ENCODE assay signal across 8 mouse cellular contexts in genomic region chr11:116435992-116436724, GRCm38 (mm10). TPM values are rescaled to one million over a fixed set of nuclear protein-coding genes. Genes with fewer than 3 reads are reported as not detected.
A peak's percentile ranks its signal among the peaks of the same experiment; 100 is the strongest.
DNase-seq lines count a peak whose midpoint lies in the region; ATAC-seq and TF ChIP-seq lines count a peak whose summit lies in the region.

No protein-coding gene starts in this region.

- H3K4me3 ChIP-seq in liver, adult 2 months (ENCODE audit: insufficient read depth, low read depth, low read length): no peak overlapping the region
- H3K4me3 ChIP-seq in forebrain, embryonic 10.5 days: peak overlapping the region; percentile 96
- H3K4me3 ChIP-seq in limb, embryonic 12.5 days (replicated peaks): peak overlapping the region; percentile 93; the same call in 1 of the 2 replicates
- H3K4me3 ChIP-seq in neural tube, embryonic 15.5 days (replicated peaks): peak overlapping the region; percentile 14; the same call in 1 of the 2 replicates
- no peak overlapping the region for H3K4me3 ChIP-seq in thymus, adult 2 months (ENCODE audit: control insufficient read depth, insufficient read depth, low read length)

- H3K27me3 ChIP-seq in liver, adult 2 months (ENCODE audit: control insufficient read depth, insufficient read depth, low read length): no peaks in the 10 kb centered on the region
- peaks cover 14% of the 10 kb centered on the region for H3K27me3 ChIP-seq in forebrain, embryonic 10.5 days (ENCODE audit: poor library complexity, severe bottlenecking)
- no peaks in the 10 kb centered on the region for H3K27me3 ChIP-seq in limb, embryonic 12.5 days
- H3K27me3 ChIP-seq in neural tube, embryonic 15.5 days (replicated peaks): 0 out of 2 replicates have a peak, but pooled peaks cover 1% of the 10 kb centered on the region
- H3K27me3 ChIP-seq in thymus, adult 2 months (ENCODE audit: control insufficient read depth, insufficient read depth, low read length): no peaks in the 10 kb centered on the region

- TF ChIP-seq POLR2A in liver, adult 2 months (IDR thresholded peaks at IDR 0.05; ENCODE audit: extremely low read depth, insufficient read depth, low read length): no peak
- TF ChIP-seq POLR2A in thymus, adult 2 months (IDR thresholded peaks at IDR 0.05; ENCODE audit: control insufficient read depth, extremely low read depth, insufficient read depth, low read length, poor library complexity): no peak

- H3K79me2 ChIP-seq in liver, adult 2 months (ENCODE audit: control insufficient read depth, insufficient read depth, low read length): no peaks in the 10 kb centered on the region

- H3K9me3 ChIP-seq in forebrain, embryonic 10.5 days: no peaks in the 10 kb centered on the region
- no peaks in the 10 kb centered on the region for H3K9me3 ChIP-seq in limb, embryonic 12.5 days
- no peaks in the 10 kb centered on the region for H3K9me3 ChIP-seq in neural tube, embryonic 15.5 days (replicated peaks)

- no peak for DNase-seq in liver, adult 2 months (ENCODE audit: extremely low read depth, low read depth, low spot score)
- DNase-seq in liver: no peak
- no peak for DNase-seq in forebrain, embryonic 10.5 days (ENCODE audit: extremely low spot score, low spot score)
- no peak for DNase-seq in thymus, adult 2 months
- DNase-seq in adrenal gland, postnatal 25 days: no peak

- peak overlapping the region; percentile 83 for H3K4me2 ChIP-seq in limb, embryonic 12.5 days
- H3K4me2 ChIP-seq in neural tube, embryonic 15.5 days: peak overlapping the region; percentile 79

- H3K27ac ChIP-seq in liver, adult 2 months (replicated peaks; ENCODE audit: insufficient read depth, low read depth, low read length): peak overlapping the region; percentile 50
- peak overlapping the region; percentile 42 for H3K27ac ChIP-seq in forebrain, embryonic 10.5 days
- 0 out of 2 replicates have a peak overlapping the region, but pooled peaks have one; percentile 4 for H3K27ac ChIP-seq in limb, embryonic 12.5 days
- peak overlapping the region; percentile 25; the same call in 1 of the 2 replicates for H3K27ac ChIP-seq in neural tube, embryonic 15.5 days (replicated peaks)
- H3K27ac ChIP-seq in thymus, adult 2 months (ENCODE audit: control insufficient read depth, insufficient read depth, low read length): no peak overlapping the region

- TF ChIP-seq CTCF in liver, adult 2 months (IDR thresholded peaks at IDR 0.05; ENCODE audit: low read depth, low read length): no peak
- no peak for TF ChIP-seq CTCF in thymus, adult 2 months (IDR thresholded peaks at IDR 0.05; ENCODE audit: borderline replicate concordance, control insufficient read depth, extremely low read depth, insufficient read depth, low read length, poor library complexity)

- peaks cover 3% of the 10 kb centered on the region; the same call in 1 of the 2 replicates for H3K36me3 ChIP-seq in liver, adult 2 months (ENCODE audit: control insufficient read depth, insufficient read depth, low read length)
- peaks cover 48% of the 10 kb centered on the region for H3K36me3 ChIP-seq in forebrain, embryonic 10.5 days (replicated peaks)
- H3K36me3 ChIP-seq in limb, embryonic 12.5 days: peaks cover 32% of the 10 kb centered on the region
- H3K36me3 ChIP-seq in neural tube, embryonic 15.5 days: peaks cover 19% of the 10 kb centered on the region; the same call in 1 of the 2 replicates
- peaks cover 7% of the 10 kb centered on the region; the same call in 1 of the 2 replicates for H3K36me3 ChIP-seq in thymus, adult 2 months (ENCODE audit: control insufficient read depth, insufficient read depth, low read length)

- no peak overlapping the region for H3K9ac ChIP-seq in liver, adult 2 months (ENCODE audit: low read depth, low read length)
- H3K9ac ChIP-seq in limb, embryonic 12.5 days (replicated peaks): peak overlapping the region; percentile 31
- H3K9ac ChIP-seq in neural tube, embryonic 15.5 days (replicated peaks): peak overlapping the region; percentile 15

- no peak for ATAC-seq in limb, embryonic 12.5 days (ENCODE audit: insufficient number of reproducible peaks, insufficient read depth, low FRiP score, low TSS enrichment, low read depth)
- ATAC-seq in neural tube, embryonic 15.5 days (ENCODE audit: low FRiP score): no peak
- no peak for ATAC-seq in erythroid progenitor cell, adult 5-6 weeks (replicated peaks; ENCODE audit: low FRiP score, poor library complexity, severe bottlenecking)

- peaks cover 8% of the 10 kb centered on the region; the same call in 1 of the 2 replicates for H3K4me1 ChIP-seq in liver, adult 2 months (ENCODE audit: control insufficient read depth, insufficient read depth, low read length)
- peaks cover 56% of the 10 kb centered on the region for H3K4me1 ChIP-seq in forebrain, embryonic 10.5 days
- peaks cover 33% of the 10 kb centered on the region for H3K4me1 ChIP-seq in limb, embryonic 12.5 days (replicated peaks)
- peaks cover 31% of the 10 kb centered on the region for H3K4me1 ChIP-seq in neural tube, embryonic 15.5 days
- H3K4me1 ChIP-seq in thymus, adult 2 months (replicated peaks; ENCODE audit: control insufficient read depth, insufficient read depth, low read length): peaks cover 39% of the 10 kb centered on the region

- 51% methylated on average over 5 of the region's 5 CpGs for WGBS in liver, adult 2 months
- WGBS in forebrain, embryonic 10.5 days: 74% methylated on average over 5 of the region's 5 CpGs
- 75% methylated on average over 5 of the region's 5 CpGs for WGBS in limb, embryonic 12.5 days
- 58% methylated on average over 5 of the region's 5 CpGs for WGBS in neural tube, embryonic 15.5 days
- 50% methylated on average over 5 of the region's 5 CpGs for WGBS in thymus, adult 2 months

RNA-seq across cellular contexts. Expression of gene Ubald2, which starts 2.3 kb away (rescaled TPM):
- 16.1 and 16.6 TPM in 2 replicates for total RNA-seq in liver, adult 2 months (2014; rRNA removed)
- 45.7 and 72.0 TPM in 2 replicates for polyA plus RNA-seq in liver, adult 2 months (2012; rRNA removed)
- polyA plus RNA-seq in forebrain, embryonic 10.5 days (2016; fragmentation: Nextera tagmentation; extraction: Ambion mirVana): 31.6 and 33.1 TPM in 2 replicates
- 36.6 and 48.4 TPM in 2 replicates for polyA plus RNA-seq in limb, embryonic 12.5 days (2016; fragmentation: Nextera tagmentation; extraction: Ambion mirVana)
- 33.9 and 39.2 TPM in 2 replicates for polyA plus RNA-seq in neural tube, embryonic 15.5 days (2015; fragmentation: Nextera tagmentation; extraction: Ambion mirVana)
- 558 and 566 TPM in 2 replicates for polyA plus RNA-seq in thymus, adult 2 months (2012; rRNA removed)
- total RNA-seq in erythroid progenitor cell, adult 5-6 weeks (2015; ENCODE audit: low replicate concordance): 153 and 187 TPM in 2 replicates
- 47.2 and 63.3 TPM in 2 replicates for total RNA-seq in erythroid progenitor cell, adult 5-6 weeks (2017; ENCODE audit: low replicate concordance)
- 27.9 and 48.4 TPM in 2 replicates for total RNA-seq in adrenal gland, postnatal 25 days (2021)

RNA-seq across cellular contexts. Expression of gene Rnf157, which starts 23.3 kb away (rescaled TPM):
- total RNA-seq in liver, adult 2 months (2014; rRNA removed): 1.0 and 1.3 TPM in 2 replicates
- polyA plus RNA-seq in liver, adult 2 months (2012; rRNA removed): 0.75 and 0.87 TPM in 2 replicates
- 5.5 and 5.7 TPM in 2 replicates for polyA plus RNA-seq in forebrain, embryonic 10.5 days (2016; fragmentation: Nextera tagmentation; extraction: Ambion mirVana)
- polyA plus RNA-seq in limb, embryonic 12.5 days (2016; fragmentation: Nextera tagmentation; extraction: Ambion mirVana): 25.2 and 26.7 TPM in 2 replicates
- polyA plus RNA-seq in neural tube, embryonic 15.5 days (2015; fragmentation: Nextera tagmentation; extraction: Ambion mirVana): 69.9 and 85.4 TPM in 2 replicates
- polyA plus RNA-seq in thymus, adult 2 months (2012; rRNA removed): 98.7 and 119 TPM in 2 replicates
- total RNA-seq in erythroid progenitor cell, adult 5-6 weeks (2015; ENCODE audit: low replicate concordance): 5.8 and 11.7 TPM in 2 replicates
- 9.2 and 9.8 TPM in 2 replicates for total RNA-seq in erythroid progenitor cell, adult 5-6 weeks (2017; ENCODE audit: low replicate concordance)
- total RNA-seq in adrenal gland, postnatal 25 days (2021): 8.5 and 8.9 TPM in 2 replicates

RNA-seq across cellular contexts. Expression of gene Qrich2, which starts 29.9 kb away (rescaled TPM):
- total RNA-seq in liver, adult 2 months (2014; rRNA removed): 0.07 TPM in 1 of 2 replicates, not detected in the other
- 0.05 and 0.11 TPM in 2 replicates for polyA plus RNA-seq in liver, adult 2 months (2012; rRNA removed)
- 0.16 and 0.24 TPM in 2 replicates for polyA plus RNA-seq in forebrain, embryonic 10.5 days (2016; fragmentation: Nextera tagmentation; extraction: Ambion mirVana)
- polyA plus RNA-seq in limb, embryonic 12.5 days (2016; fragmentation: Nextera tagmentation; extraction: Ambion mirVana): 0.35 TPM in 2 replicates
- polyA plus RNA-seq in neural tube, embryonic 15.5 days (2015; fragmentation: Nextera tagmentation; extraction: Ambion mirVana): 0.15 TPM in 1 of 2 replicates, not detected in the other
- polyA plus RNA-seq in thymus, adult 2 months (2012; rRNA removed): 0.19 and 0.24 TPM in 2 replicates
- not detected in 2 replicates for total RNA-seq in erythroid progenitor cell, adult 5-6 weeks (2015; ENCODE audit: low replicate concordance)
- total RNA-seq in erythroid progenitor cell, adult 5-6 weeks (2017; ENCODE audit: low replicate concordance): not detected in 2 replicates
- not detected in 2 replicates for total RNA-seq in adrenal gland, postnatal 25 days (2021)

RNA-seq across cellular contexts. Expression of gene Prpsap1, which starts 57.8 kb away (rescaled TPM):
- total RNA-seq in liver, adult 2 months (2014; rRNA removed): 37.7 and 59.0 TPM in 2 replicates
- polyA plus RNA-seq in liver, adult 2 months (2012; rRNA removed): 72.8 and 80.1 TPM in 2 replicates
- polyA plus RNA-seq in forebrain, embryonic 10.5 days (2016; fragmentation: Nextera tagmentation; extraction: Ambion mirVana): 200 and 209 TPM in 2 replicates
- polyA plus RNA-seq in limb, embryonic 12.5 days (2016; fragmentation: Nextera tagmentation; extraction: Ambion mirVana): 186 and 199 TPM in 2 replicates
- 173 and 184 TPM in 2 replicates for polyA plus RNA-seq in neural tube, embryonic 15.5 days (2015; fragmentation: Nextera tagmentation; extraction: Ambion mirVana)
- 86.0 and 132 TPM in 2 replicates for polyA plus RNA-seq in thymus, adult 2 months (2012; rRNA removed)
- 10.8 and 15.9 TPM in 2 replicates for total RNA-seq in erythroid progenitor cell, adult 5-6 weeks (2015; ENCODE audit: low replicate concordance)
- 9.5 and 12.0 TPM in 2 replicates for total RNA-seq in erythroid progenitor cell, adult 5-6 weeks (2017; ENCODE audit: low replicate concordance)
- 112 TPM in 2 replicates for total RNA-seq in adrenal gland, postnatal 25 days (2021)

Comparison
In these comparisons a context has a peak if more than half of its experiments do, and no peak if none do; other contexts are left out.
1. H3K4me3 ChIP-seq: peak in forebrain, embryonic 10.5 days (single experiment), limb, embryonic 12.5 days (single experiment) and neural tube, embryonic 15.5 days (single experiment); none in liver, adult 2 months (single experiment) and thymus, adult 2 months (single experiment).